Mouse (Mus musculus) E14TG2a.4 (cell line): ENCODE data around the gene Cdh13.

Experiments
- CTCF ChIP-seq: conservative IDR thresholded peaks from 2 replicates; pipeline ENCODE4 v1.5.1; 2014; ENCODE audit warnings: low read length
- NANOG ChIP-seq: IDR thresholded peaks from 2 replicates; pipeline ENCODE4 v1.6.1; 2014; ENCODE audit warnings: borderline replicate concordance, low read length, mixed read lengths
- POU5F1 ChIP-seq: IDR thresholded peaks from 2 replicates; pipeline ENCODE4 v1.6.1; 2014; ENCODE audit warnings: low read length, borderline replicate concordance

GRCm38 (mm10) chr8:118288259-118288952, 4.9 kb downstream of the Cdh13 start:
- TF ChIP-seq CTCF = 0 out of 2 replicates have a peak, but pooled peaks have one; percentile 7
- TF ChIP-seq POU5F1 = no peak
- no peak for TF ChIP-seq NANOG
